Mouse (Mus musculus) bone marrow macrophage, adult 2 months (primary cell): ENCODE measurements at regions not wholly inside any gene's neighbourhood (a gene's known extent, or its start where the extent isn't known, plus 50 kb on each side); places are given as distances from the start of the nearest gene placed in this dataset.
A peak's percentile ranks its signal among the peaks of the same experiment; 100 is the strongest.

Experiments
- H3K27ac ChIP-seq: 2 replicates; pipeline ENCODE4 v1.5.1; 2012; ENCODE audit warnings: low read depth, low read length; ENCODE audit not compliant: insufficient read depth
- H3K4me1 ChIP-seq: 2 replicates; pipeline ENCODE4 v1.6.1; 2012; ENCODE audit warnings: low read length; ENCODE audit not compliant: control insufficient read depth, insufficient read depth
- H3K4me3 ChIP-seq: 2 replicates; pipeline ENCODE4 v1.5.1; 2012; ENCODE audit warnings: mild to moderate bottlenecking, low read length, moderate library complexity; ENCODE audit not compliant: insufficient read depth
- CTCF ChIP-seq: IDR thresholded peaks from 2 replicates; pipeline ENCODE4 v1.5.1; 2012; ENCODE audit warnings: low read depth, mild to moderate bottlenecking, low read length, moderate library complexity
- POLR2A ChIP-seq: IDR thresholded peaks from 2 replicates; pipeline ENCODE4 v1.6.1; 2012; ENCODE audit warnings: mild to moderate bottlenecking, low read depth, low read length, borderline replicate concordance

GRCm38 (mm10) chr16:73835715-73836440 is 575.7 kb downstream of the Robo2 start:
- H3K27ac ChIP-seq, result no peak overlapping the region
- no peaks in the 10 kb centered on the region for H3K4me1 ChIP-seq
- no peak overlapping the region for H3K4me3 ChIP-seq
- no peak for TF ChIP-seq CTCF
- no peak for TF ChIP-seq POLR2A

- Histone ChIP-seq H3K27ac (no peak overlapping the region), H3K4me1 (no peaks in the 10 kb centered on the region), H3K4me3 (no peak overlapping the region)
- TF ChIP-seq POLR2A, result no peak
- no peak for TF ChIP-seq CTCF
These were observed 590.0 kb downstream of the Robo2 start for GRCm38 (mm10) chr16:73821387-73822338.

GRCm38 (mm10) chr16:73804572-73804971 is 607.1 kb downstream of the Robo2 start:
- H3K4me3 ChIP-seq, result no peak overlapping the region
- no peak overlapping the region for H3K27ac ChIP-seq
- H3K4me1 ChIP-seq, result no peaks in the 10 kb centered on the region
- TF ChIP-seq POLR2A (no peak), CTCF (no peak)

- Histone ChIP-seq H3K4me1 (no peaks in the 10 kb centered on the region), H3K27ac (no peak overlapping the region), H3K4me3 (no peak overlapping the region)
- TF ChIP-seq POLR2A (no peak), CTCF (no peak)
These were observed 615.0 kb downstream of the Robo2 start for GRCm38 (mm10) chr16:73796528-73797171.

- TF ChIP-seq CTCF, result no peak
These were observed 626.6 kb downstream of the Robo2 start for GRCm38 (mm10) chr16:73785074-73785438.

GRCm38 (mm10) chr16:73784296-73785073 is 627.1 kb downstream of the Robo2 start:
- no peak overlapping the region for H3K4me3 ChIP-seq
- no peaks in the 10 kb centered on the region for H3K4me1 ChIP-seq
- TF ChIP-seq POLR2A (no peak), CTCF (no peak)
- no peak overlapping the region for H3K27ac ChIP-seq

More at GRCm38 (mm10) chr16:73785074-73785438, 626.6 kb downstream of the Robo2 start:
- no peak overlapping the region for H3K4me3 ChIP-seq
- H3K27ac ChIP-seq, result no peak overlapping the region
- H3K4me1 ChIP-seq, result no peaks in the 10 kb centered on the region

- Histone ChIP-seq H3K27ac (no peak overlapping the region), H3K4me1 (peaks cover 6% of the 10 kb centered on the region), H3K4me3 (no peak overlapping the region)
- TF ChIP-seq POLR2A (no peak), CTCF (no peak)
These were observed 639.2 kb downstream of the Robo2 start for GRCm38 (mm10) chr16:73772454-73772853.

GRCm38 (mm10) chr16:73770440-73770856 is 641.2 kb downstream of the Robo2 start:
- TF ChIP-seq CTCF, result no peak
- TF ChIP-seq POLR2A, result no peak
- peaks cover 6% of the 10 kb centered on the region for H3K4me1 ChIP-seq
- H3K27ac ChIP-seq, result peak overlapping the region; percentile 43
- H3K4me3 ChIP-seq, result no peak overlapping the region

- Histone ChIP-seq H3K27ac (peak overlapping the region; percentile 53), H3K4me3 (no peak overlapping the region), H3K4me1 (peaks cover 6% of the 10 kb centered on the region)
- TF ChIP-seq POLR2A (no peak), CTCF (no peak)
These were observed 641.9 kb downstream of the Robo2 start for GRCm38 (mm10) chr16:73769729-73770128.
